In the genomic region with DNA sequence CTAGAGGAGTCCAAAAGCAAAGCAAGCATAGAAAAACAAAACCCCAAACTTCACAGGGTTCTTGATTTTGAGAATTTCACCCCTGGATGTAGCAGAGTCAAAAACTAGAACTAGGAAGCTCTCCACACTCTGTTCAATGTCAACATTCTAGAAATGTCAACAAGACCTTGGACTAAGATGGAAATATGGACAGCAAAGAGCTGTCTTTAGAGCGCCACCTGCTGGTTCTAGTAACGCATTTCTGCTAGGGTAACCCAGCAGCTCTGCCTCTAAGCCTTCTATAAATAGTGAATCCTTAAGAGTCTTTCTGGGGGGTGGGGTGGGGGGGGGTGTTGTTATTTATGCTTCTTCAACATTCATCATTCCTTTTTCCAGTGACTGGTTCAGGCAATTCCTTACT, we compare ENCODE assay signal across 9 mouse cellular contexts. TPM values are rescaled to one million over a fixed set of nuclear protein-coding genes. Genes with fewer than 3 reads are reported as not detected.
A peak's percentile ranks its signal among the peaks of the same experiment; 100 is the strongest.
DNase-seq lines count a peak whose midpoint lies in the region; ATAC-seq and TF ChIP-seq lines count a peak whose summit lies in the region.
"Had no signal": no experiment of that assay in that cellular context is flagged by ENCODE, and none has a peak within 500 bp of the region (broad histone marks: within the 10 kb centered on the region; RNA-seq: fewer than 3 reads in every experiment).

No protein-coding gene starts in this region.

- no peak overlapping the region for H3K4me2 ChIP-seq in liver, embryonic 12.5 days
- H3K4me2 ChIP-seq: neural tube, embryonic 12.5 days had no signal

- no peak overlapping the region for H3K27ac ChIP-seq in liver, embryonic 12.5 days
- 0 out of 2 replicates have a peak overlapping the region, but pooled peaks have one; percentile 14 for H3K27ac ChIP-seq in liver, adult 2 months (replicated peaks; ENCODE audit: insufficient read depth, low read depth, low read length)
- H3K27ac ChIP-seq: neural tube, embryonic 12.5 days had no signal

- 0% methylated on average over 2 of the region's 2 CpGs for WGBS in liver, embryonic 12.5 days (ENCODE audit: insufficient replicate concordance)
- 0% methylated on average over 2 of the region's 2 CpGs for WGBS in liver, adult 2 months

- peak; percentile 76 for TF ChIP-seq CTCF in Patski (IDR thresholded peaks at IDR 0.05)
- TF ChIP-seq CTCF in liver, adult 2 months (IDR thresholded peaks at IDR 0.05; ENCODE audit: low read depth, low read length): peak; percentile 51

- ATAC-seq in liver, embryonic 12.5 days: no peak
- ATAC-seq in Patski: no peak

- no peaks in the 10 kb centered on the region for H3K9me3 ChIP-seq in liver, embryonic 12.5 days (replicated peaks)
- H3K9me3 ChIP-seq: neural tube, embryonic 12.5 days had no signal

- TF ChIP-seq POLR2A in liver, adult 2 months (IDR thresholded peaks at IDR 0.05; ENCODE audit: extremely low read depth, insufficient read depth, low read length): no peak

- POLR2A ChIA-PET in Patski (lab: Charles Lee): interaction anchor here (1.1 to 1.2 kb wide), 2 partner anchors 21 to 61 kb away, joined by 3 to 4 read pairs; no protein-coding TSS in a partner anchor

- no peak overlapping the region for H3K9ac ChIP-seq in liver, embryonic 12.5 days
- H3K9ac ChIP-seq in liver, adult 2 months (ENCODE audit: low read depth, low read length): no peak overlapping the region
- H3K9ac ChIP-seq: neural tube, embryonic 12.5 days had no signal

- no peak overlapping the region for H3K4me3 ChIP-seq in liver, embryonic 12.5 days
- H3K4me3 ChIP-seq in liver, adult 2 months (ENCODE audit: insufficient read depth, low read depth, low read length): no peak overlapping the region
- H3K4me3 ChIP-seq: neural tube, embryonic 12.5 days had no signal

- H3K27me3 ChIP-seq in liver, embryonic 12.5 days (replicated peaks): no peaks in the 10 kb centered on the region; the same call in 1 of the 2 replicates
- H3K27me3 ChIP-seq in Patski: no peaks in the 10 kb centered on the region
- H3K27me3 ChIP-seq in liver, adult 2 months (ENCODE audit: control insufficient read depth, insufficient read depth, low read length): no peaks in the 10 kb centered on the region
- H3K27me3 ChIP-seq: neural tube, embryonic 12.5 days had no signal

- peak; percentile 76 for DNase-seq in liver
- no peak for DNase-seq in Patski (ENCODE audit: low read depth, low spot score)
- peak; percentile 71 for DNase-seq in c-Kit-positive CD71-positive TER-119-positive erythroid progenitor cells, embryonic 14.5 days (ENCODE audit: low spot score)
- DNase-seq in heart, postnatal 14 days: peak; percentile 70 to 84
- peak; percentile 84 for DNase-seq in liver, adult 2 months (ENCODE audit: extremely low read depth, low read depth, low spot score)
- peak; percentile 62 to 63 for DNase-seq in right cerebral cortex, adult 2 months (ENCODE audit: low spot score in 2 of 2)

- CTCF ChIA-PET in Patski (lab: Charles Lee): interaction anchor here (0.6 to 2.0 kb wide), 18 partner anchors 10 to 67 kb away, joined by 3 to 22 read pairs (median 4); no protein-coding TSS in a partner anchor

- intact Hi-C loops in heart, postnatal 14 days (cut with DNase I): loop anchor here (1.0 to 5.0 kb wide), 6 partner anchors 24 to 388 kb away; no protein-coding TSS in a partner anchor

- peaks cover 24% of the 10 kb centered on the region for H3K4me1 ChIP-seq in liver, embryonic 12.5 days
- H3K4me1 ChIP-seq in liver, adult 2 months (ENCODE audit: control insufficient read depth, insufficient read depth, low read length): peaks cover 2% of the 10 kb centered on the region
- H3K4me1 ChIP-seq: neural tube, embryonic 12.5 days had no signal

- H3K36me3 ChIP-seq in liver, embryonic 12.5 days: no peaks in the 10 kb centered on the region
- no peaks in the 10 kb centered on the region for H3K36me3 ChIP-seq in liver, adult 2 months (ENCODE audit: control insufficient read depth, insufficient read depth, low read length)
- H3K36me3 ChIP-seq: neural tube, embryonic 12.5 days had no signal

- in situ Hi-C loops in Patski (cut with MboI; ENCODE audit: low pct_unique_long_range_greater_than_20kb): loop anchor here (5.0 to 10.0 kb wide), 2 partner anchors 43 to 300 kb away; no protein-coding TSS in a partner anchor

- H3K79me2 ChIP-seq in liver, adult 2 months (ENCODE audit: control insufficient read depth, insufficient read depth, low read length): no peaks in the 10 kb centered on the region

RNA-seq across cellular contexts. Expression of gene Ndel1, which starts 3.2 kb away (rescaled TPM):
- polyA plus RNA-seq in liver, embryonic 12.5 days (2016; fragmentation: Nextera tagmentation; extraction: Ambion mirVana): 40.4 and 42.0 TPM in 2 replicates
- polyA plus RNA-seq in Patski (2021): 70.3 TPM
- 10 to 100 TPM; 56.1 to 59.6 TPM for total RNA-seq in heart, postnatal 14 days (2021)
- 41.3 and 45.8 TPM in 2 replicates for total RNA-seq in liver, adult 2 months (2014; rRNA removed)
- polyA plus RNA-seq in liver, adult 2 months (2012; rRNA removed): 27.5 and 33.8 TPM in 2 replicates

RNA-seq across cellular contexts. Expression of gene Rnf222, which starts 13.5 kb away (rescaled TPM):
- 0.07 and 0.10 TPM in 2 replicates for polyA plus RNA-seq in liver, embryonic 12.5 days (2016; fragmentation: Nextera tagmentation; extraction: Ambion mirVana)
- not detected for polyA plus RNA-seq in Patski (2021)
- total RNA-seq in heart, postnatal 14 days (2021): under 1 TPM in 1 of 2 experiments, not detected in 1; 0.15 TPM
- under 0.01 and 0.07 TPM in 2 replicates for total RNA-seq in liver, adult 2 months (2014; rRNA removed)
- polyA plus RNA-seq in liver, adult 2 months (2012; rRNA removed): 0.11 TPM in 1 of 2 replicates, not detected in the other

RNA-seq across cellular contexts. Expression of gene Rpl26, which starts 26.5 kb away (rescaled TPM):
- 938 and 976 TPM in 2 replicates for polyA plus RNA-seq in liver, embryonic 12.5 days (2016; fragmentation: Nextera tagmentation; extraction: Ambion mirVana)
- 909 TPM for polyA plus RNA-seq in Patski (2021)
- 100 to 1,000 TPM; 607 to 680 TPM for total RNA-seq in heart, postnatal 14 days (2021)
- 1,005 and 1,133 TPM in 2 replicates for total RNA-seq in liver, adult 2 months (2014; rRNA removed)
- polyA plus RNA-seq in liver, adult 2 months (2012; rRNA removed): 292 and 293 TPM in 2 replicates

RNA-seq across cellular contexts. Expression of gene Odf4, which starts 52.0 kb away (rescaled TPM):
- not detected in 2 replicates for polyA plus RNA-seq in liver, embryonic 12.5 days (2016; fragmentation: Nextera tagmentation; extraction: Ambion mirVana)
- polyA plus RNA-seq in Patski (2021): not detected
- not detected for total RNA-seq in heart, postnatal 14 days (2021)
- total RNA-seq in liver, adult 2 months (2014; rRNA removed): not detected in 2 replicates
- not detected in 2 replicates for polyA plus RNA-seq in liver, adult 2 months (2012; rRNA removed)
- total RNA-seq: gastrocnemius, postnatal 4 days had no signal
- polyA plus RNA-seq: neural tube, embryonic 12.5 days had no signal
